Mouse (Mus musculus) spleen, postnatal 14 days (tissue): ENCODE measurements around the gene Brca1.
"Not testable (repeated sequence)": the region's sequence is repeated elsewhere in the genome, so short reads cannot be mapped to it uniquely, and the experiment has no call there.

Experiments used
- DNase-seq, 2 experiments: peaks; one replicate each; pipeline ENCODE4 v3.0.0; 2021 to 2022; ENCODE audit warnings: low spot score in 2 of 2

The Brca1 gene

GRCm38 (mm10) chr11:101449596-101449995, 102.2 kb downstream of the Brca1 start:
- DNase-seq, result not testable (repeated sequence)

GRCm38 (mm10) chr11:101448899-101449298, 102.9 kb downstream of the Brca1 start:
- no peak for DNase-seq

GRCm38 (mm10) chr11:101448274-101448746, 103.4 kb downstream of the Brca1 start, which contains the start of gene Ifi35:
Gene Ifi35 (plus strand): TSS chr11:101448407.
- DNase-seq, result peak; percentile 51 to 65

GRCm38 (mm10) chr11:101447786-101448185, 104.0 kb downstream of the Brca1 start:
- no peak for DNase-seq

GRCm38 (mm10) chr11:101446860-101447259, 104.9 kb downstream of the Brca1 start:
- not testable (repeated sequence) for DNase-seq

- DNase-seq, result no peak
Measured at GRCm38 (mm10) chr11:101446319-101446718, 105.4 kb downstream of the Brca1 start.

GRCm38 (mm10) chr11:101442760-101443159, 109.0 kb downstream of the Brca1 start:
- DNase-seq, result no peak

GRCm38 (mm10) chr11:101442127-101442693, 109.5 kb downstream of the Brca1 start, which contains the start of gene Rpl27:
Gene Rpl27 (plus strand): TSS chr11:101442298.
- peak; percentile 87 to 93 for DNase-seq

GRCm38 (mm10) chr11:101441450-101442126, 110.2 kb downstream of the Brca1 start:
- DNase-seq, result not testable (repeated sequence)
